Mouse (Mus musculus) gastrocnemius, postnatal 14 days (tissue): ENCODE measurements around the gene Adgrv1. TPM values are rescaled to one million over a fixed set of nuclear protein-coding genes. Genes with fewer than 3 reads are reported as not detected.

ENCODE experiments used
- microRNA-seq, 2 experiments: library from miRNA; unstranded; fragments of <30 nt; microRNA quantifications; one replicate each; pipeline ENCODE4 v1.2.0; 2021
- total RNA-seq, 2 experiments: library from RNA; stranded (reverse); gene quantifications; 2 replicates each; pipeline ENCODE4 v1.2.3; 2021

Adgrv1 gene
- total RNA-seq, 2 experiments from 2014 or later, result 0.10 TPM; not detected in 1

Small RNAs within 50 kb of the gene (microRNA-seq; reads per million reads assigned to microRNA genes)
- gene Gm25241, result 0 reads per million in 2 experiments

Other genes with a start within 250 kb of the Adgrv1 start
- gene Lysmd3, start 24.5 kb upstream of the Adgrv1 start, total RNA-seq, result 1 to 10 TPM; 6.2 to 7.9 TPM
- 1 to 10 TPM in 1 of 2 experiments, under 1 TPM in 1; 0.69 to 1.3 TPM for gene Polr3g, start 77.9 kb upstream of the Adgrv1 start, total RNA-seq
- gene Mblac2, start 78.2 kb upstream of the Adgrv1 start, total RNA-seq, result 1 to 10 TPM; 1.1 TPM
- gene Cetn3, start 149.9 kb upstream of the Adgrv1 start, total RNA-seq, result 10 to 100 TPM; 44.6 to 45.8 TPM